Mouse (Mus musculus): Measurements from ENCODE around the gene Nxpe4.
"Not testable (repeated sequence)": the region's sequence is repeated elsewhere in the genome, so short reads cannot be mapped to it uniquely, and the experiment has no call there.

Gene Nxpe4

GRCm38 (mm10) chr9:48161505-48162192, at the start of gene Nxpe4:
Gene Nxpe4, plus strand, starts transcription at chr9:48162023.
- DNase-seq (ENCODE audit: low spot score in 2 of 2): no peak

- DNase-seq (ENCODE audit: low spot score in 2 of 2): no peak
Observed at GRCm38 (mm10) chr9:48126815-48127214, 35.0 kb upstream of the Nxpe4 start.

GRCm38 (mm10) chr9:48137507-48137906, 24.3 kb upstream of the Nxpe4 start:
- no peak for DNase-seq (ENCODE audit: low spot score in 2 of 2)

- DNase-seq (ENCODE audit: low spot score in 2 of 2): no peak
Observed at GRCm38 (mm10) chr9:48140485-48141411, 21.1 kb upstream of the Nxpe4 start.

- no peak for DNase-seq (ENCODE audit: low spot score in 2 of 2)
Observed at GRCm38 (mm10) chr9:48142646-48143045, 19.2 kb upstream of the Nxpe4 start.

- no peak for DNase-seq (ENCODE audit: low spot score in 2 of 2)
Observed at GRCm38 (mm10) chr9:48146761-48147160, 15.1 kb upstream of the Nxpe4 start.

- DNase-seq (ENCODE audit: low spot score in 2 of 2): not testable (repeated sequence)
Observed at GRCm38 (mm10) chr9:48166531-48166930, 4.7 kb downstream of the Nxpe4 start.

- no peak for DNase-seq (ENCODE audit: low spot score in 2 of 2)
Observed at GRCm38 (mm10) chr9:48176764-48177163, 14.9 kb downstream of the Nxpe4 start.

- DNase-seq (ENCODE audit: low spot score in 2 of 2): no peak
Observed at GRCm38 (mm10) chr9:48181300-48181699, 19.5 kb downstream of the Nxpe4 start.

GRCm38 (mm10) chr9:48182718-48183414, 21.0 kb downstream of the Nxpe4 start:
- no peak for DNase-seq (ENCODE audit: low spot score in 2 of 2)

GRCm38 (mm10) chr9:48184319-48184718, 22.5 kb downstream of the Nxpe4 start:
- DNase-seq (ENCODE audit: low spot score in 2 of 2): no peak

GRCm38 (mm10) chr9:48188854-48189253, 27.0 kb downstream of the Nxpe4 start:
- DNase-seq (ENCODE audit: low spot score in 2 of 2): no peak

- DNase-seq (ENCODE audit: low spot score in 2 of 2): no peak
Observed at GRCm38 (mm10) chr9:48197458-48197884, 35.6 kb downstream of the Nxpe4 start.

- DNase-seq (ENCODE audit: low spot score in 2 of 2): no peak
Observed at GRCm38 (mm10) chr9:48210970-48211369, 49.1 kb downstream of the Nxpe4 start.

- no peak for DNase-seq (ENCODE audit: low spot score in 2 of 2)
Observed at GRCm38 (mm10) chr9:48211912-48212311, 50.1 kb downstream of the Nxpe4 start.

GRCm38 (mm10) chr9:48214751-48215150, 52.9 kb downstream of the Nxpe4 start:
- DNase-seq (ENCODE audit: low spot score in 2 of 2): no peak

GRCm38 (mm10) chr9:48216091-48217001, 54.5 kb downstream of the Nxpe4 start:
- no peak for DNase-seq (ENCODE audit: low spot score in 2 of 2)

GRCm38 (mm10) chr9:48230706-48231105, 68.9 kb downstream of the Nxpe4 start:
- no peak for DNase-seq (ENCODE audit: low spot score in 2 of 2)

- DNase-seq (ENCODE audit: low spot score in 2 of 2): no peak
Observed at GRCm38 (mm10) chr9:48236455-48236854, 74.6 kb downstream of the Nxpe4 start.

- peak in 1 of 2 experiments; percentile 4 for DNase-seq (ENCODE audit: low spot score in 2 of 2)
Observed at GRCm38 (mm10) chr9:48238153-48238755, 76.4 kb downstream of the Nxpe4 start.

GRCm38 (mm10) chr9:48239461-48239860, 77.6 kb downstream of the Nxpe4 start:
- no peak for DNase-seq (ENCODE audit: low spot score in 2 of 2)

Data from natural killer cell, adult 2 months (primary cell).